Mouse (Mus musculus): ENCODE data around the gene Col16a1.
A peak's percentile ranks its signal among the peaks of the same experiment; 100 is the strongest.

The Col16a1 gene

GRCm38 (mm10) chr4:130045609-130046008, 2.0 kb upstream of the Col16a1 start:
- no peak for DNase-seq (ENCODE audit: low read depth, low spot score)

- DNase-seq (ENCODE audit: low read depth, low spot score) = no peak
Observed at GRCm38 (mm10) chr4:130048203-130048479, 501 bp downstream of the Col16a1 start.

- DNase-seq (ENCODE audit: low read depth, low spot score) = no peak
Observed at GRCm38 (mm10) chr4:130050056-130050824, 2.6 kb downstream of the Col16a1 start.

GRCm38 (mm10) chr4:130052283-130052682, 4.6 kb downstream of the Col16a1 start:
- DNase-seq (ENCODE audit: low read depth, low spot score) = no peak

GRCm38 (mm10) chr4:130053111-130053510, 5.5 kb downstream of the Col16a1 start:
- no peak for DNase-seq (ENCODE audit: low read depth, low spot score)

- DNase-seq (ENCODE audit: low read depth, low spot score) = no peak
Observed at GRCm38 (mm10) chr4:130054727-130055126, 7.1 kb downstream of the Col16a1 start.

- no peak for DNase-seq (ENCODE audit: low read depth, low spot score)
Observed at GRCm38 (mm10) chr4:130055160-130056010, 7.7 kb downstream of the Col16a1 start.

GRCm38 (mm10) chr4:130056011-130056322, 8.3 kb downstream of the Col16a1 start:
- no peak for DNase-seq (ENCODE audit: low read depth, low spot score)

GRCm38 (mm10) chr4:130056471-130056870, 8.8 kb downstream of the Col16a1 start:
- no peak for DNase-seq (ENCODE audit: low read depth, low spot score)

GRCm38 (mm10) chr4:130060937-130061336, 13.3 kb downstream of the Col16a1 start:
- no peak for DNase-seq (ENCODE audit: low read depth, low spot score)

- no peak for DNase-seq (ENCODE audit: low read depth, low spot score)
Observed at GRCm38 (mm10) chr4:130063191-130063590, 15.6 kb downstream of the Col16a1 start.

GRCm38 (mm10) chr4:130066816-130067215, 19.2 kb downstream of the Col16a1 start:
- DNase-seq (ENCODE audit: low read depth, low spot score) = peak; percentile 36

- no peak for DNase-seq (ENCODE audit: low read depth, low spot score)
Observed at GRCm38 (mm10) chr4:130070523-130070922, 22.9 kb downstream of the Col16a1 start.

- no peak for DNase-seq (ENCODE audit: low read depth, low spot score)
Observed at GRCm38 (mm10) chr4:130071758-130072157, 24.1 kb downstream of the Col16a1 start.

- DNase-seq (ENCODE audit: low read depth, low spot score) = no peak
Observed at GRCm38 (mm10) chr4:130073367-130073766, 25.7 kb downstream of the Col16a1 start.

- no peak for DNase-seq (ENCODE audit: low read depth, low spot score)
Observed at GRCm38 (mm10) chr4:130074761-130075515, 27.3 kb downstream of the Col16a1 start.

- DNase-seq (ENCODE audit: low read depth, low spot score) = no peak
Observed at GRCm38 (mm10) chr4:130076856-130077255, 29.2 kb downstream of the Col16a1 start.

- no peak for DNase-seq (ENCODE audit: low read depth, low spot score)
Observed at GRCm38 (mm10) chr4:130078816-130079485, 31.3 kb downstream of the Col16a1 start.

GRCm38 (mm10) chr4:130079521-130079920, 31.9 kb downstream of the Col16a1 start:
- DNase-seq (ENCODE audit: low read depth, low spot score) = no peak

GRCm38 (mm10) chr4:130081345-130082190, 33.9 kb downstream of the Col16a1 start:
- no peak for DNase-seq (ENCODE audit: low read depth, low spot score)

- DNase-seq (ENCODE audit: low read depth, low spot score) = no peak
Observed at GRCm38 (mm10) chr4:130082211-130082610, 34.6 kb downstream of the Col16a1 start.

Measured in mesoderm, embryonic 11.5 days (tissue).